Mouse (Mus musculus) erythroblast, embryonic 14.5 days (primary cell): ENCODE measurements around the gene Dlk2.

Source experiments
- GATA1 ChIP-seq: IDR thresholded peaks from 2 replicates; pipeline ENCODE4 v1.6.1; 2012; ENCODE audit warnings: low read length, inconsistent platforms, mixed read lengths
- TAL1 ChIP-seq: IDR thresholded peaks from 3 replicates; pipeline ENCODE4 v1.6.1; 2012; ENCODE audit warnings: low read length, inconsistent platforms, mixed read lengths

DNA sequence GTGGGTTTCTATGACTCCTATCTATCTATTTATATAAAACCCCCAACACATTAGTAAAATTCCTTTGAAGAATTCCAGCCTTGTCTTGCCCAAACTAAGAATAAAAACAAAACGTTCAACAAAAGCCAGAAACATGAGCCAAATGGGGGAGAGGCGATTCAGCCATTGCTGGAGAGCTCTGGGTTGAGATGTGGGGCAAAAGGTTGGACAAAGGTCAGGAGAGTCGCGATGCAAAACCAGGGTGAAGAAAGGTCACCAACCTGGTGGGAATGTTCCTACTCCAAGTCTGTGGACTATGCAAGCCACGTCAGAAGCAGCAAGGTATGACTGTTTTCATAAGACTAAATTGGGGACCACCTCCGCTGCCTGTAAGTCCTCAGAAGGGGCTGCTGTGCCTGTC is 23.3 kb downstream of the Dlk2 start:
- TF ChIP-seq TAL1 (no peak), GATA1 (no peak)
